Mouse (Mus musculus) stomach, embryonic 16.5 days (tissue): ENCODE data around the gene Crygc. TPM values are rescaled to one million over a fixed set of nuclear protein-coding genes. Genes with fewer than 3 reads are reported as not detected.
"Not testable (repeated sequence)": the region's sequence is repeated elsewhere in the genome, so short reads cannot be mapped to it uniquely, and the experiment has no call there.

Experiments used
- ATAC-seq: fragments of 200-750 bp; cut with Nextera tagmentation; 2 replicates; pipeline ENCODE4 v1.8.0; 2017; ENCODE audit warnings: moderate number of reproducible peaks, moderate TSS enrichment; ENCODE audit not compliant: insufficient read depth, low FRiP score
- H3K27ac ChIP-seq: fragments of 300-500 bp; sonication (generic); 2 replicates; pipeline ENCODE4 v1.5.1; 2014; ENCODE audit warnings: low read length
- H3K27me3 ChIP-seq: fragments of 300-500 bp; sonication (generic); 2 replicates; pipeline ENCODE4 v1.6.1; 2014; ENCODE audit warnings: low read length, control low read depth, mixed read lengths; ENCODE audit not compliant: control insufficient read depth, insufficient read depth
- H3K36me3 ChIP-seq: fragments of 300-500 bp; sonication (generic); 2 replicates; pipeline ENCODE4 v1.6.1; 2014; ENCODE audit warnings: low read length; ENCODE audit not compliant: control insufficient read depth, insufficient read depth
- H3K4me1 ChIP-seq: fragments of 300-500 bp; sonication (generic); 2 replicates; pipeline ENCODE4 v1.6.1; 2014; ENCODE audit warnings: low read length, control low read depth, mixed read lengths; ENCODE audit not compliant: control insufficient read depth, insufficient read depth
- H3K4me2 ChIP-seq: fragments of 300-500 bp; sonication (generic); 2 replicates; pipeline ENCODE4 v1.6.1; 2014; ENCODE audit warnings: low read depth, low read length, mixed read lengths
- H3K4me3 ChIP-seq: fragments of 300-500 bp; sonication (generic); replicated peaks from 2 replicates; pipeline ENCODE4 v1.5.1; 2014; ENCODE audit warnings: mild to moderate bottlenecking, low read length
- H3K9ac ChIP-seq: fragments of 300-500 bp; sonication (generic); 2 replicates; pipeline ENCODE4 v1.6.1; 2014; ENCODE audit warnings: low read length
- H3K9me3 ChIP-seq: fragments of 300-500 bp; sonication (generic); replicated peaks from 2 replicates; pipeline ENCODE4 v1.6.1; 2016; ENCODE audit warnings: low read length, control low read depth; ENCODE audit not compliant: control insufficient read depth
- WGBS: fragments of 180-500 bp; shearing (Covaris S2); extraction: QIAGEN DNeasy Blood & Tissue Kit; methylation state at CpG from one replicate; pipeline ENCODE4 v1.1.7; 2014; 5-methylcytosine and 5-hydroxymethylcytosine counted together
- polyA plus RNA-seq: library from polyadenylated mRNA; unstranded; fragments of >200 nt; fragmentation: Nextera tagmentation; extraction: Ambion mirVana; gene quantifications from 2 replicates; pipeline ENCODE4 v1.2.1, GENCODE M21; 2015

Gene Crygc
- polyA plus RNA-seq, 1 experiment from 2014 or later: not detected

- Histone ChIP-seq H3K4me3 (no peak overlapping the region), H3K9me3 (no peaks in the 10 kb centered on the region), H3K4me1 (no peaks in the 10 kb centered on the region), H3K27ac (no peak overlapping the region), H3K27me3 (no peaks in the 10 kb centered on the region), H3K36me3 (no peaks in the 10 kb centered on the region), H3K9ac (no peak overlapping the region), H3K4me2 (no peak overlapping the region)
- no peak for ATAC-seq
Measured at GRCm38 (mm10) chr1:65067842-65068241, 5.6 kb downstream of the Crygc start.

- H3K36me3 ChIP-seq: no peaks in the 10 kb centered on the region
- H3K4me3 ChIP-seq: no peak overlapping the region
- H3K9ac ChIP-seq: no peak overlapping the region
- no peaks in the 10 kb centered on the region for H3K9me3 ChIP-seq
- WGBS: 85% methylated on average over 15 of the region's 15 CpGs
- no peaks in the 10 kb centered on the region for H3K27me3 ChIP-seq
- H3K27ac ChIP-seq: no peak overlapping the region
- H3K4me2 ChIP-seq: no peak overlapping the region
- no peak for ATAC-seq
- H3K4me1 ChIP-seq: no peaks in the 10 kb centered on the region
Measured at GRCm38 (mm10) chr1:65064201-65064600, 9.3 kb downstream of the Crygc start.

- no peak for ATAC-seq
- Histone ChIP-seq H3K27me3 (no peaks in the 10 kb centered on the region), H3K4me2 (no peak within 1 kb of the TSS), H3K9ac (no peak within 1 kb of the TSS), H3K4me1 (no peaks in the 10 kb centered on the region), H3K27ac (no peak within 1 kb of the TSS), H3K36me3 (no peaks in the 10 kb centered on the region), H3K4me3 (no peak within 1 kb of the TSS), H3K9me3 (no peaks in the 10 kb centered on the region)
- WGBS: 87% methylated on average over 8 of the region's 8 CpGs
Measured at GRCm38 (mm10) chr1:65063352-65063751, 10.1 kb downstream of the Crygc start, which contains the start of gene Crygd. Gene Crygd, minus strand, starts transcription at chr1:65063452.

- no peaks in the 10 kb centered on the region for H3K9me3 ChIP-seq
- H3K4me2 ChIP-seq: no peak overlapping the region
- no peak overlapping the region for H3K4me3 ChIP-seq
- no peak overlapping the region for H3K27ac ChIP-seq
- H3K36me3 ChIP-seq: no peaks in the 10 kb centered on the region
- H3K27me3 ChIP-seq: no peaks in the 10 kb centered on the region
- WGBS: 38% methylated on average over 2 of the region's 2 CpGs
- no peaks in the 10 kb centered on the region for H3K4me1 ChIP-seq
- no peak overlapping the region for H3K9ac ChIP-seq
- no peak for ATAC-seq
Measured at GRCm38 (mm10) chr1:65052140-65052539, 21.3 kb downstream of the Crygc start.

GRCm38 (mm10) chr1:65051696-65052095, 21.8 kb downstream of the Crygc start:
- Histone ChIP-seq H3K4me3 (no peak overlapping the region), H3K9ac (no peak overlapping the region), H3K9me3 (no peaks in the 10 kb centered on the region), H3K4me2 (no peak overlapping the region), H3K27ac (no peak overlapping the region), H3K27me3 (no peaks in the 10 kb centered on the region), H3K36me3 (no peaks in the 10 kb centered on the region), H3K4me1 (no peaks in the 10 kb centered on the region)
- no peak for ATAC-seq
- WGBS: 62% methylated on average over 7 of the region's 7 CpGs

- not testable (repeated sequence) for H3K4me2 ChIP-seq, H3K9me3 ChIP-seq, H3K4me1 ChIP-seq, H3K9ac ChIP-seq, H3K27ac ChIP-seq, H3K4me3 ChIP-seq, H3K27me3 ChIP-seq, ATAC-seq, H3K36me3 ChIP-seq
- 53% methylated on average over 10 of the region's 12 CpGs for WGBS
Measured at GRCm38 (mm10) chr1:65050952-65051351, 22.5 kb downstream of the Crygc start, which contains the start of gene Cryge. Gene Cryge, minus strand, starts transcription at chr1:65051149.

- H3K4me2 ChIP-seq: no peak overlapping the region
- 56% methylated on average over 12 of the region's 12 CpGs for WGBS
- ATAC-seq: no peak
Measured at GRCm38 (mm10) chr1:65048781-65049180, 24.7 kb downstream of the Crygc start.

GRCm38 (mm10) chr1:65046401-65047109, 26.9 kb downstream of the Crygc start:
- no peak for ATAC-seq
- Histone ChIP-seq H3K27me3 (no peaks in the 10 kb centered on the region), H3K9ac (no peak overlapping the region), H3K4me1 (no peaks in the 10 kb centered on the region), H3K9me3 (no peaks in the 10 kb centered on the region), H3K4me3 (no peak overlapping the region), H3K36me3 (no peaks in the 10 kb centered on the region), H3K27ac (no peak overlapping the region), H3K4me2 (no peak overlapping the region)
- WGBS: 35% methylated on average over 8 of the region's 8 CpGs

More at GRCm38 (mm10) chr1:65048781-65049180, 24.7 kb downstream of the Crygc start:
- no peaks in the 10 kb centered on the region for H3K4me1 ChIP-seq
- no peaks in the 10 kb centered on the region for H3K27me3 ChIP-seq
- H3K4me3 ChIP-seq: no peak overlapping the region
- H3K36me3 ChIP-seq: no peaks in the 10 kb centered on the region
- no peaks in the 10 kb centered on the region for H3K9me3 ChIP-seq
- H3K27ac ChIP-seq: no peak overlapping the region
- no peak overlapping the region for H3K9ac ChIP-seq

- Histone ChIP-seq H3K27ac (no peak overlapping the region), H3K9ac (no peak overlapping the region), H3K4me3 (no peak overlapping the region), H3K9me3 (no peaks in the 10 kb centered on the region), H3K4me2 (no peak overlapping the region), H3K27me3 (no peaks in the 10 kb centered on the region), H3K4me1 (no peaks in the 10 kb centered on the region), H3K36me3 (no peaks in the 10 kb centered on the region)
- no peak for ATAC-seq
- 77% methylated on average over 2 of the region's 2 CpGs for WGBS
Measured at GRCm38 (mm10) chr1:65043433-65043832, 30.1 kb downstream of the Crygc start.
